Mouse (Mus musculus) small intestine, adult 2 months (tissue): ENCODE measurements around the gene D330045A20Rik.

Experiments used
- CTCF ChIP-seq: fragments of 200-500 bp; IDR thresholded peaks from 2 replicates; pipeline ENCODE4 v1.5.1; 2012; ENCODE audit warnings: low read depth, mild to moderate bottlenecking, control low read depth, inconsistent platforms, low read length, moderate library complexity, mixed read lengths; ENCODE audit not compliant: insufficient replicate concordance, insufficient read length; ENCODE audit errors: extremely low read depth
- POLR2A ChIP-seq: fragments of 200-500 bp; IDR thresholded peaks from 2 replicates; pipeline ENCODE4 v1.6.1; 2012; ENCODE audit warnings: low read depth, mild to moderate bottlenecking, control low read depth, inconsistent platforms, low read length, moderate library complexity

- TF ChIP-seq CTCF, result no peak
- TF ChIP-seq POLR2A, result no peak
Observed at GRCm38 (mm10) chrX:139432550-139432949, 47.6 kb upstream of the D330045A20Rik start.
